Mouse (Mus musculus) stomach, embryonic 16.5 days (tissue): ENCODE measurements at regions not wholly inside any gene's neighbourhood (a gene's known extent, or its start where the extent isn't known, plus 50 kb on each side); places are given as distances from the start of the nearest gene placed in this dataset.

ENCODE experiments used
- ATAC-seq: fragments of 200-750 bp; cut with Nextera tagmentation; 2 replicates; pipeline ENCODE4 v1.8.0; 2017; ENCODE audit warnings: moderate number of reproducible peaks, moderate TSS enrichment; ENCODE audit not compliant: insufficient read depth, low FRiP score
- H3K27ac ChIP-seq: fragments of 300-500 bp; sonication (generic); 2 replicates; pipeline ENCODE4 v1.5.1; 2014; ENCODE audit warnings: low read length
- H3K27me3 ChIP-seq: fragments of 300-500 bp; sonication (generic); 2 replicates; pipeline ENCODE4 v1.6.1; 2014; ENCODE audit warnings: low read length, control low read depth, mixed read lengths; ENCODE audit not compliant: control insufficient read depth, insufficient read depth
- H3K36me3 ChIP-seq: fragments of 300-500 bp; sonication (generic); 2 replicates; pipeline ENCODE4 v1.6.1; 2014; ENCODE audit warnings: low read length; ENCODE audit not compliant: control insufficient read depth, insufficient read depth
- H3K4me1 ChIP-seq: fragments of 300-500 bp; sonication (generic); 2 replicates; pipeline ENCODE4 v1.6.1; 2014; ENCODE audit warnings: low read length, control low read depth, mixed read lengths; ENCODE audit not compliant: control insufficient read depth, insufficient read depth
- H3K4me2 ChIP-seq: fragments of 300-500 bp; sonication (generic); 2 replicates; pipeline ENCODE4 v1.6.1; 2014; ENCODE audit warnings: low read depth, low read length, mixed read lengths
- H3K4me3 ChIP-seq: fragments of 300-500 bp; sonication (generic); replicated peaks from 2 replicates; pipeline ENCODE4 v1.5.1; 2014; ENCODE audit warnings: mild to moderate bottlenecking, low read length
- H3K9ac ChIP-seq: fragments of 300-500 bp; sonication (generic); 2 replicates; pipeline ENCODE4 v1.6.1; 2014; ENCODE audit warnings: low read length
- H3K9me3 ChIP-seq: fragments of 300-500 bp; sonication (generic); replicated peaks from 2 replicates; pipeline ENCODE4 v1.6.1; 2016; ENCODE audit warnings: low read length, control low read depth; ENCODE audit not compliant: control insufficient read depth
- WGBS: fragments of 180-500 bp; shearing (Covaris S2); extraction: QIAGEN DNeasy Blood & Tissue Kit; methylation state at CpG from one replicate; pipeline ENCODE4 v1.1.7; 2014; 5-methylcytosine and 5-hydroxymethylcytosine counted together

- H3K27ac ChIP-seq: no peak overlapping the region
- H3K4me2 ChIP-seq: no peak overlapping the region
- no peak overlapping the region for H3K4me3 ChIP-seq
- 66% methylated on average over 5 of the region's 5 CpGs for WGBS
- ATAC-seq: no peak
- H3K9ac ChIP-seq: no peak overlapping the region
- H3K4me1 ChIP-seq: no peaks in the 10 kb centered on the region
- H3K9me3 ChIP-seq: no peaks in the 10 kb centered on the region
- H3K27me3 ChIP-seq: no peaks in the 10 kb centered on the region
- no peaks in the 10 kb centered on the region for H3K36me3 ChIP-seq
These were observed 395.5 kb upstream of the Pdzrn3 start for GRCm38 (mm10) chr6:101773151-101773550.

GRCm38 (mm10) chr6:101735107-101735506 is 357.4 kb upstream of the Pdzrn3 start:
- no peaks in the 10 kb centered on the region for H3K9me3 ChIP-seq
- ATAC-seq: peak; percentile 90
- no peak overlapping the region for H3K9ac ChIP-seq
- no peaks in the 10 kb centered on the region for H3K4me1 ChIP-seq
- no peaks in the 10 kb centered on the region for H3K36me3 ChIP-seq
- no peak overlapping the region for H3K4me2 ChIP-seq
- H3K4me3 ChIP-seq: no peak overlapping the region
- H3K27ac ChIP-seq: no peak overlapping the region
- no peaks in the 10 kb centered on the region for H3K27me3 ChIP-seq
- WGBS: 40% methylated on average over 3 of the region's 3 CpGs

GRCm38 (mm10) chr6:101720513-101720912 is 342.8 kb upstream of the Pdzrn3 start:
- H3K4me2 ChIP-seq: no peak overlapping the region
- no peaks in the 10 kb centered on the region for H3K27me3 ChIP-seq
- no peak overlapping the region for H3K9ac ChIP-seq
- no peaks in the 10 kb centered on the region for H3K36me3 ChIP-seq
- H3K4me3 ChIP-seq: no peak overlapping the region
- ATAC-seq: no peak
- H3K9me3 ChIP-seq: no peaks in the 10 kb centered on the region
- no peak overlapping the region for H3K27ac ChIP-seq
- H3K4me1 ChIP-seq: no peaks in the 10 kb centered on the region

- no peak overlapping the region for H3K4me3 ChIP-seq
- no peak overlapping the region for H3K9ac ChIP-seq
- no peaks in the 10 kb centered on the region for H3K9me3 ChIP-seq
- 92% methylated on average over 2 of the region's 2 CpGs for WGBS
- H3K27ac ChIP-seq: no peak overlapping the region
- no peaks in the 10 kb centered on the region for H3K4me1 ChIP-seq
- H3K27me3 ChIP-seq: no peaks in the 10 kb centered on the region
- H3K4me2 ChIP-seq: no peak overlapping the region
- H3K36me3 ChIP-seq: no peaks in the 10 kb centered on the region
- ATAC-seq: no peak
These were observed 312.0 kb upstream of the Pdzrn3 start for GRCm38 (mm10) chr6:101689684-101690083.

GRCm38 (mm10) chr6:101686578-101686977 is 308.9 kb upstream of the Pdzrn3 start:
- Histone ChIP-seq H3K9ac (no peak overlapping the region), H3K4me3 (no peak overlapping the region), H3K27ac (no peak overlapping the region), H3K36me3 (no peaks in the 10 kb centered on the region), H3K4me2 (no peak overlapping the region), H3K27me3 (no peaks in the 10 kb centered on the region), H3K4me1 (no peaks in the 10 kb centered on the region), H3K9me3 (no peaks in the 10 kb centered on the region)
- ATAC-seq: no peak

GRCm38 (mm10) chr6:101685734-101686133 is 308.0 kb upstream of the Pdzrn3 start:
- Histone ChIP-seq H3K36me3 (no peaks in the 10 kb centered on the region), H3K4me3 (no peak overlapping the region), H3K4me2 (no peak overlapping the region), H3K9me3 (no peaks in the 10 kb centered on the region), H3K9ac (no peak overlapping the region), H3K4me1 (no peaks in the 10 kb centered on the region), H3K27me3 (no peaks in the 10 kb centered on the region), H3K27ac (no peak overlapping the region)
- 72% methylated on average over 8 of the region's 8 CpGs for WGBS
- ATAC-seq: no peak

- no peaks in the 10 kb centered on the region for H3K4me1 ChIP-seq
- H3K36me3 ChIP-seq: no peaks in the 10 kb centered on the region
- no peak overlapping the region for H3K4me2 ChIP-seq
- H3K9me3 ChIP-seq: no peaks in the 10 kb centered on the region
- H3K9ac ChIP-seq: no peak overlapping the region
- 75% methylated on average over 2 of the region's 2 CpGs for whole genome bisulfite sequencing
- no peak overlapping the region for H3K4me3 ChIP-seq
- H3K27ac ChIP-seq: no peak overlapping the region
- ATAC-seq: no peak
- H3K27me3 ChIP-seq: no peaks in the 10 kb centered on the region
These were observed 306.7 kb upstream of the Pdzrn3 start for GRCm38 (mm10) chr6:101684390-101684789.

- Histone ChIP-seq H3K4me2 (no peak overlapping the region), H3K4me3 (no peak overlapping the region), H3K27ac (no peak overlapping the region), H3K9ac (no peak overlapping the region), H3K4me1 (no peaks in the 10 kb centered on the region), H3K27me3 (no peaks in the 10 kb centered on the region), H3K36me3 (no peaks in the 10 kb centered on the region), H3K9me3 (no peaks in the 10 kb centered on the region)
- WGBS: 57% methylated on average over 4 of the region's 4 CpGs
- ATAC-seq: no peak
These were observed 297.1 kb upstream of the Pdzrn3 start for GRCm38 (mm10) chr6:101674846-101675245.

- H3K9ac ChIP-seq: no peak overlapping the region
- H3K4me2 ChIP-seq: no peak overlapping the region
- 64% methylated on average over 5 of the region's 5 CpGs for WGBS
These were observed 293.1 kb upstream of the Pdzrn3 start for GRCm38 (mm10) chr6:101670770-101671169.

More at GRCm38 (mm10) chr6:101670770-101671169, 293.1 kb upstream of the Pdzrn3 start:
- Histone ChIP-seq H3K4me1 (no peaks in the 10 kb centered on the region), H3K4me3 (no peak overlapping the region), H3K36me3 (no peaks in the 10 kb centered on the region), H3K9me3 (no peaks in the 10 kb centered on the region), H3K27me3 (no peaks in the 10 kb centered on the region), H3K27ac (no peak overlapping the region)
- no peak for ATAC-seq
